Mouse (Mus musculus): Measurements from ENCODE around the gene Kcnh4. TPM values are rescaled to one million over a fixed set of nuclear protein-coding genes. Genes with fewer than 3 reads are reported as not detected.

Kcnh4 gene
- polyA plus RNA-seq, 1 experiment from 2014 or later = not detected

GRCm38 (mm10) chr11:100705095-100705747 lies 54.5 kb downstream of the Kcnh4 start:
- Histone ChIP-seq H3K36me3 (peaks cover 57% of the 10 kb centered on the region), H3K9ac (no peak overlapping the region), H3K27me3 (no peaks in the 10 kb centered on the region), H3K27ac (no peak overlapping the region), H3K4me2 (no peak overlapping the region), H3K9me3 (replicated peaks) (no peaks in the 10 kb centered on the region), H3K4me3 (replicated peaks) (no peak overlapping the region), H3K4me1 (replicated peaks) (peaks cover 42% of the 10 kb centered on the region)
- WGBS (ENCODE audit: insufficient replicate concordance) = 87% methylated on average over 23 of the region's 23 CpGs
- DNase-seq (no peak), ATAC-seq (ENCODE audit: low read depth) (no peak)

- no peaks in the 10 kb centered on the region for H3K27me3 ChIP-seq
- DNase-seq (no peak), ATAC-seq (ENCODE audit: low read depth) (no peak)
- H3K9ac ChIP-seq = peak within 1 kb of the TSS; percentile 49; the same call in 1 of the 2 replicates
- H3K36me3 ChIP-seq = peaks cover 45% of the 10 kb centered on the region
- no peaks in the 10 kb centered on the region for H3K9me3 ChIP-seq (replicated peaks)
- H3K27ac ChIP-seq = no peak within 1 kb of the TSS; the same call in 1 of the 2 replicates
- peak within 1 kb of the TSS; percentile 45 for H3K4me3 ChIP-seq (replicated peaks)
- peaks cover 42% of the 10 kb centered on the region for H3K4me1 ChIP-seq (replicated peaks)
- 51% methylated on average over 7 of the region's 7 CpGs for whole genome bisulfite sequencing (ENCODE audit: insufficient replicate concordance)
- H3K4me2 ChIP-seq = peak within 1 kb of the TSS; percentile 67
Observed at GRCm38 (mm10) chr11:100703851-100704531, 55.8 kb downstream of the Kcnh4 start, which contains the start of gene Dhx58. TSS of gene Dhx58 (minus strand) at chr11:100704271.

GRCm38 (mm10) chr11:100703366-100703765 lies 56.4 kb downstream of the Kcnh4 start:
- H3K4me2 ChIP-seq = peak overlapping the region; percentile 67
- 61% methylated on average over 11 of the region's 11 CpGs for WGBS (ENCODE audit: insufficient replicate concordance)
- H3K27me3 ChIP-seq = no peaks in the 10 kb centered on the region
- H3K4me1 ChIP-seq (replicated peaks) = peaks cover 42% of the 10 kb centered on the region
- H3K27ac ChIP-seq = no peak overlapping the region; the same call in 1 of the 2 replicates
- H3K36me3 ChIP-seq = peaks cover 39% of the 10 kb centered on the region
- H3K4me3 ChIP-seq (replicated peaks) = 0 out of 2 replicates have a peak overlapping the region, but pooled peaks have one; percentile 45
- no peaks in the 10 kb centered on the region for H3K9me3 ChIP-seq (replicated peaks)
- no peak for DNase-seq
- no peak for ATAC-seq (ENCODE audit: low read depth)
- no peak overlapping the region for H3K9ac ChIP-seq

GRCm38 (mm10) chr11:100702906-100703305 lies 56.8 kb downstream of the Kcnh4 start:
- H3K4me3 ChIP-seq (replicated peaks) = peak overlapping the region; percentile 45
- no peak overlapping the region; the same call in 1 of the 2 replicates for H3K27ac ChIP-seq
- H3K27me3 ChIP-seq = no peaks in the 10 kb centered on the region
- H3K9me3 ChIP-seq (replicated peaks) = no peaks in the 10 kb centered on the region
- DNase-seq (no peak), ATAC-seq (ENCODE audit: low read depth) (no peak)
- peak overlapping the region; percentile 30 for H3K9ac ChIP-seq
- H3K4me1 ChIP-seq (replicated peaks) = peaks cover 42% of the 10 kb centered on the region
- peaks cover 34% of the 10 kb centered on the region for H3K36me3 ChIP-seq
- peak overlapping the region; percentile 67 for H3K4me2 ChIP-seq
- 36% methylated on average over 7 of the region's 7 CpGs for WGBS (ENCODE audit: insufficient replicate concordance)

- DNase-seq (peak; percentile 41), ATAC-seq (ENCODE audit: low read depth) (0 out of 2 replicates have a peak, but pooled peaks have one; percentile 1)
- Histone ChIP-seq H3K4me2 (peak overlapping the region; percentile 67), H3K4me3 (replicated peaks) (peak overlapping the region; percentile 45), H3K4me1 (replicated peaks) (peaks cover 42% of the 10 kb centered on the region), H3K36me3 (peaks cover 28% of the 10 kb centered on the region), H3K27me3 (no peaks in the 10 kb centered on the region), H3K27ac (no peak overlapping the region), H3K9ac (peak overlapping the region; percentile 30), H3K9me3 (replicated peaks) (no peaks in the 10 kb centered on the region)
- WGBS (ENCODE audit: insufficient replicate concordance) = 39% methylated on average over 19 of the region's 19 CpGs
Observed at GRCm38 (mm10) chr11:100702081-100702851, 57.5 kb downstream of the Kcnh4 start.

GRCm38 (mm10) chr11:100701301-100701700 lies 58.4 kb downstream of the Kcnh4 start:
- ATAC-seq (ENCODE audit: low read depth) (peak; percentile 47), DNase-seq (peak; percentile 68)
- no peaks in the 10 kb centered on the region for H3K9me3 ChIP-seq (replicated peaks)
- peaks cover 42% of the 10 kb centered on the region for H3K4me1 ChIP-seq (replicated peaks)
- peak overlapping the region; percentile 40 for H3K4me3 ChIP-seq (replicated peaks)
- no peak overlapping the region for H3K27ac ChIP-seq
- H3K27me3 ChIP-seq = no peaks in the 10 kb centered on the region
- no peak overlapping the region for H3K9ac ChIP-seq
- peaks cover 18% of the 10 kb centered on the region for H3K36me3 ChIP-seq
- H3K4me2 ChIP-seq = peak overlapping the region; percentile 52
- 10% methylated on average over 14 of the region's 14 CpGs for WGBS (ENCODE audit: insufficient replicate concordance)

GRCm38 (mm10) chr11:100700710-100701109 lies 59.0 kb downstream of the Kcnh4 start:
- no peaks in the 10 kb centered on the region for H3K9me3 ChIP-seq (replicated peaks)
- DNase-seq = no peak
- peaks cover 42% of the 10 kb centered on the region for H3K4me1 ChIP-seq (replicated peaks)
- H3K27me3 ChIP-seq = no peaks in the 10 kb centered on the region
- H3K27ac ChIP-seq = no peak overlapping the region
- H3K9ac ChIP-seq = no peak overlapping the region
- H3K36me3 ChIP-seq = peaks cover 12% of the 10 kb centered on the region
- no peak overlapping the region for H3K4me3 ChIP-seq (replicated peaks)
- H3K4me2 ChIP-seq = peak overlapping the region; percentile 52; the same call in 1 of the 2 replicates
- no peak for ATAC-seq (ENCODE audit: low read depth)
- 71% methylated on average over 3 of the region's 3 CpGs for WGBS (ENCODE audit: insufficient replicate concordance)

- no peak overlapping the region for H3K4me3 ChIP-seq (replicated peaks)
- no peak overlapping the region for H3K27ac ChIP-seq
- no peak overlapping the region for H3K4me2 ChIP-seq
- no peak overlapping the region for H3K9ac ChIP-seq
- DNase-seq (no peak), ATAC-seq (ENCODE audit: low read depth) (no peak)
- H3K27me3 ChIP-seq = peaks cover 6% of the 10 kb centered on the region
- no peaks in the 10 kb centered on the region for H3K36me3 ChIP-seq
- H3K9me3 ChIP-seq (replicated peaks) = no peaks in the 10 kb centered on the region
- 64% methylated on average over 7 of the region's 7 CpGs for WGBS (ENCODE audit: insufficient replicate concordance)
- peaks cover 21% of the 10 kb centered on the region for H3K4me1 ChIP-seq (replicated peaks)
Observed at GRCm38 (mm10) chr11:100697921-100698320, 61.8 kb downstream of the Kcnh4 start.

- peak; percentile 50 for DNase-seq
- Histone ChIP-seq H3K27ac (no peak overlapping the region), H3K4me3 (replicated peaks) (no peak overlapping the region), H3K4me1 (replicated peaks) (peaks cover 15% of the 10 kb centered on the region), H3K27me3 (peaks cover 36% of the 10 kb centered on the region), H3K4me2 (no peak overlapping the region), H3K36me3 (no peaks in the 10 kb centered on the region), H3K9me3 (replicated peaks) (no peaks in the 10 kb centered on the region), H3K9ac (no peak overlapping the region)
- no peak for ATAC-seq (ENCODE audit: low read depth)
- WGBS (ENCODE audit: insufficient replicate concordance) = 30% methylated on average over 5 of the region's 5 CpGs
Observed at GRCm38 (mm10) chr11:100694926-100695325, 64.8 kb downstream of the Kcnh4 start.

GRCm38 (mm10) chr11:100693154-100693553 lies 66.6 kb downstream of the Kcnh4 start:
- DNase-seq (no peak), ATAC-seq (ENCODE audit: low read depth) (no peak)
- Histone ChIP-seq H3K9ac (no peak overlapping the region), H3K4me1 (replicated peaks) (peaks cover 15% of the 10 kb centered on the region), H3K36me3 (no peaks in the 10 kb centered on the region), H3K4me3 (replicated peaks) (no peak overlapping the region), H3K4me2 (no peak overlapping the region), H3K27ac (no peak overlapping the region), H3K27me3 (peaks cover 39% of the 10 kb centered on the region), H3K9me3 (replicated peaks) (no peaks in the 10 kb centered on the region)
- 34% methylated on average over 5 of the region's 5 CpGs for whole genome bisulfite sequencing (ENCODE audit: insufficient replicate concordance)

- peaks cover 39% of the 10 kb centered on the region for H3K27me3 ChIP-seq
- no peaks in the 10 kb centered on the region for H3K9me3 ChIP-seq (replicated peaks)
- H3K36me3 ChIP-seq = no peaks in the 10 kb centered on the region
- H3K4me1 ChIP-seq (replicated peaks) = peaks cover 15% of the 10 kb centered on the region
- WGBS (ENCODE audit: insufficient replicate concordance) = 1% methylated on average over 23 of the region's 23 CpGs
- peak within 1 kb of the TSS; percentile 35 for H3K4me3 ChIP-seq (replicated peaks)
- no peak within 1 kb of the TSS for H3K27ac ChIP-seq
- H3K9ac ChIP-seq = peak within 1 kb of the TSS; percentile 17; the same call in 1 of the 2 replicates
- peak within 1 kb of the TSS; percentile 62 for H3K4me2 ChIP-seq
- no peak for DNase-seq
- ATAC-seq (ENCODE audit: low read depth) = 0 out of 2 replicates have a peak, but pooled peaks have one; percentile 31
Observed at GRCm38 (mm10) chr11:100692164-100692616, 67.6 kb downstream of the Kcnh4 start, which contains the start of gene Zfp385c. TSS of gene Zfp385c (minus strand) at chr11:100692455.
